Mouse (Mus musculus) neural tube, embryonic 12.5 days (tissue): ENCODE data around the gene Rad51b. TPM values are rescaled to one million over a fixed set of nuclear protein-coding genes. Genes with fewer than 3 reads are reported as not detected.

Experiments used
- ATAC-seq: fragments of 200-750 bp; cut with Nextera tagmentation; 2 replicates; pipeline ENCODE4 v1.8.0; 2017; ENCODE audit warnings: low read depth, mild to moderate bottlenecking, moderate TSS enrichment, moderate library complexity; ENCODE audit not compliant: low FRiP score
- H3K27ac ChIP-seq: fragments of 300-500 bp; sonication (generic); 2 replicates; pipeline ENCODE4 v1.5.1; 2016
- H3K27me3 ChIP-seq: fragments of 300-500 bp; sonication (generic); replicated peaks from 2 replicates; pipeline ENCODE4 v1.6.1; 2016; ENCODE audit warnings: mild to moderate bottlenecking
- H3K36me3 ChIP-seq: fragments of 300-500 bp; sonication (generic); 2 replicates; pipeline ENCODE4 v1.6.1; 2016; ENCODE audit warnings: mild to moderate bottlenecking
- H3K4me1 ChIP-seq: fragments of 300-500 bp; sonication (generic); 2 replicates; pipeline ENCODE4 v1.6.1; 2016
- H3K4me2 ChIP-seq: fragments of 300-500 bp; sonication (generic); replicated peaks from 2 replicates; pipeline ENCODE4 v1.6.1; 2016; ENCODE audit warnings: mild to moderate bottlenecking
- H3K4me3 ChIP-seq: fragments of 300-500 bp; sonication (generic); 2 replicates; pipeline ENCODE4 v1.5.1; 2016
- H3K9ac ChIP-seq: fragments of 300-500 bp; sonication (generic); 2 replicates; pipeline ENCODE4 v1.6.1; 2016; ENCODE audit warnings: mild to moderate bottlenecking
- H3K9me3 ChIP-seq: fragments of 300-500 bp; sonication (generic); 2 replicates; pipeline ENCODE4 v1.6.1; 2016; ENCODE audit warnings: mild to moderate bottlenecking
- WGBS: fragments of 180-500 bp; shearing (Covaris S2); methylation state at CpG from one replicate; pipeline ENCODE4 v1.1.7; 2016; 5-methylcytosine and 5-hydroxymethylcytosine counted together
- polyA plus RNA-seq: library from polyadenylated mRNA; unstranded; fragments of >200 nt; fragmentation: Nextera tagmentation; extraction: Ambion mirVana; gene quantifications from 2 replicates; pipeline ENCODE4 v1.2.1, GENCODE M21; 2016

The Rad51b gene
- polyA plus RNA-seq, 1 experiment from 2014 or later = 4.5 TPM

GRCm38 (mm10) chr12:79359404-79359803, 62.3 kb downstream of the Rad51b start:
- no peak overlapping the region for H3K4me2 ChIP-seq
- H3K9me3 ChIP-seq = no peaks in the 10 kb centered on the region
- 93% methylated on average over 2 of the region's 2 CpGs for WGBS
- H3K36me3 ChIP-seq = no peaks in the 10 kb centered on the region
- H3K27me3 ChIP-seq = no peaks in the 10 kb centered on the region
- H3K4me3 ChIP-seq = no peak overlapping the region
- ATAC-seq = no peak
- no peak overlapping the region for H3K9ac ChIP-seq
- H3K27ac ChIP-seq = no peak overlapping the region
- no peaks in the 10 kb centered on the region for H3K4me1 ChIP-seq

GRCm38 (mm10) chr12:79362219-79362618, 65.1 kb downstream of the Rad51b start:
- H3K9ac ChIP-seq = no peak overlapping the region
- H3K4me2 ChIP-seq = no peak overlapping the region
- no peak overlapping the region for H3K27ac ChIP-seq
- no peak overlapping the region for H3K4me3 ChIP-seq
- WGBS = 44% methylated on average over 1 of the region's 1 CpGs
- no peaks in the 10 kb centered on the region for H3K27me3 ChIP-seq
- ATAC-seq = no peak
- no peaks in the 10 kb centered on the region for H3K4me1 ChIP-seq
- no peaks in the 10 kb centered on the region for H3K9me3 ChIP-seq
- no peaks in the 10 kb centered on the region for H3K36me3 ChIP-seq

GRCm38 (mm10) chr12:79364284-79364683, 67.2 kb downstream of the Rad51b start:
- Histone ChIP-seq H3K9ac (no peak overlapping the region), H3K4me3 (no peak overlapping the region), H3K4me1 (no peaks in the 10 kb centered on the region), H3K9me3 (no peaks in the 10 kb centered on the region), H3K36me3 (no peaks in the 10 kb centered on the region), H3K4me2 (no peak overlapping the region), H3K27me3 (no peaks in the 10 kb centered on the region), H3K27ac (no peak overlapping the region)
- no peak for ATAC-seq
- 97% methylated on average over 2 of the region's 2 CpGs for WGBS

GRCm38 (mm10) chr12:79368818-79369217, 71.7 kb downstream of the Rad51b start:
- ATAC-seq = no peak
- H3K4me1 ChIP-seq = no peaks in the 10 kb centered on the region
- no peak overlapping the region for H3K4me3 ChIP-seq
- no peaks in the 10 kb centered on the region for H3K27me3 ChIP-seq
- H3K9ac ChIP-seq = no peak overlapping the region
- 93% methylated on average over 3 of the region's 3 CpGs for WGBS
- H3K27ac ChIP-seq = no peak overlapping the region
- no peaks in the 10 kb centered on the region for H3K9me3 ChIP-seq
- no peak overlapping the region for H3K4me2 ChIP-seq
- no peaks in the 10 kb centered on the region for H3K36me3 ChIP-seq

- H3K9me3 ChIP-seq = no peaks in the 10 kb centered on the region
- no peak for ATAC-seq
- H3K36me3 ChIP-seq = no peaks in the 10 kb centered on the region
- H3K27me3 ChIP-seq = no peaks in the 10 kb centered on the region
- no peak overlapping the region for H3K9ac ChIP-seq
- no peak overlapping the region for H3K4me3 ChIP-seq
- no peak overlapping the region for H3K4me2 ChIP-seq
- 86% methylated on average over 7 of the region's 7 CpGs for WGBS
- no peak overlapping the region for H3K27ac ChIP-seq
- no peaks in the 10 kb centered on the region for H3K4me1 ChIP-seq
These were observed 72.6 kb downstream of the Rad51b start for GRCm38 (mm10) chr12:79369512-79370165.

GRCm38 (mm10) chr12:79372697-79373096, 75.6 kb downstream of the Rad51b start:
- Histone ChIP-seq H3K27me3 (no peaks in the 10 kb centered on the region), H3K4me2 (no peak overlapping the region), H3K4me1 (no peaks in the 10 kb centered on the region), H3K9me3 (no peaks in the 10 kb centered on the region), H3K9ac (no peak overlapping the region), H3K27ac (no peak overlapping the region), H3K4me3 (no peak overlapping the region), H3K36me3 (no peaks in the 10 kb centered on the region)
- WGBS = 80% methylated on average over 5 of the region's 5 CpGs
- no peak for ATAC-seq

GRCm38 (mm10) chr12:79377378-79377777, 80.3 kb downstream of the Rad51b start:
- no peak overlapping the region for H3K4me3 ChIP-seq
- no peak for ATAC-seq
- H3K9me3 ChIP-seq = no peaks in the 10 kb centered on the region
- H3K9ac ChIP-seq = no peak overlapping the region
- WGBS = 84% methylated on average over 1 of the region's 1 CpGs
- no peaks in the 10 kb centered on the region for H3K27me3 ChIP-seq
- no peak overlapping the region for H3K4me2 ChIP-seq
- H3K27ac ChIP-seq = no peak overlapping the region
- H3K4me1 ChIP-seq = no peaks in the 10 kb centered on the region
- no peaks in the 10 kb centered on the region for H3K36me3 ChIP-seq

GRCm38 (mm10) chr12:79377861-79378260, 80.8 kb downstream of the Rad51b start:
- Histone ChIP-seq H3K27ac (no peak overlapping the region), H3K4me3 (no peak overlapping the region), H3K4me1 (no peaks in the 10 kb centered on the region), H3K27me3 (no peaks in the 10 kb centered on the region), H3K4me2 (no peak overlapping the region), H3K36me3 (no peaks in the 10 kb centered on the region), H3K9me3 (no peaks in the 10 kb centered on the region), H3K9ac (no peak overlapping the region)
- 71% methylated on average over 4 of the region's 4 CpGs for WGBS
- no peak for ATAC-seq

- 83% methylated on average over 1 of the region's 1 CpGs for WGBS
- H3K27ac ChIP-seq = no peak overlapping the region
- H3K9ac ChIP-seq = no peak overlapping the region
- no peak for ATAC-seq
- no peaks in the 10 kb centered on the region for H3K4me1 ChIP-seq
- H3K9me3 ChIP-seq = no peaks in the 10 kb centered on the region
- H3K36me3 ChIP-seq = no peaks in the 10 kb centered on the region
- H3K4me3 ChIP-seq = no peak overlapping the region
- H3K4me2 ChIP-seq = no peak overlapping the region
- H3K27me3 ChIP-seq = no peaks in the 10 kb centered on the region
These were observed 83.1 kb downstream of the Rad51b start for GRCm38 (mm10) chr12:79380190-79380589.

GRCm38 (mm10) chr12:79381489-79381888, 84.4 kb downstream of the Rad51b start:
- H3K4me3 ChIP-seq = no peak overlapping the region
- no peak overlapping the region for H3K4me2 ChIP-seq
- no peaks in the 10 kb centered on the region for H3K36me3 ChIP-seq
- H3K27ac ChIP-seq = no peak overlapping the region
- H3K9ac ChIP-seq = no peak overlapping the region
- H3K9me3 ChIP-seq = no peaks in the 10 kb centered on the region
- no peak for ATAC-seq
- H3K27me3 ChIP-seq = no peaks in the 10 kb centered on the region
- WGBS = 87% methylated on average over 3 of the region's 3 CpGs
- no peaks in the 10 kb centered on the region for H3K4me1 ChIP-seq

GRCm38 (mm10) chr12:79382416-79382815, 85.3 kb downstream of the Rad51b start:
- no peaks in the 10 kb centered on the region for H3K36me3 ChIP-seq
- no peak for ATAC-seq
- H3K27me3 ChIP-seq = no peaks in the 10 kb centered on the region
- no peak overlapping the region for H3K27ac ChIP-seq
- H3K4me1 ChIP-seq = no peaks in the 10 kb centered on the region
- no peaks in the 10 kb centered on the region for H3K9me3 ChIP-seq
- H3K4me2 ChIP-seq = no peak overlapping the region
- H3K9ac ChIP-seq = no peak overlapping the region
- 77% methylated on average over 2 of the region's 2 CpGs for WGBS
- H3K4me3 ChIP-seq = no peak overlapping the region

- Histone ChIP-seq H3K36me3 (no peaks in the 10 kb centered on the region), H3K27me3 (no peaks in the 10 kb centered on the region), H3K27ac (no peak overlapping the region), H3K9me3 (no peaks in the 10 kb centered on the region), H3K4me2 (no peak overlapping the region), H3K9ac (no peak overlapping the region), H3K4me1 (no peaks in the 10 kb centered on the region), H3K4me3 (no peak overlapping the region)
- 57% methylated on average over 3 of the region's 3 CpGs for WGBS
- ATAC-seq = no peak
These were observed 86.5 kb downstream of the Rad51b start for GRCm38 (mm10) chr12:79383583-79383982.

- no peak overlapping the region for H3K27ac ChIP-seq
- no peaks in the 10 kb centered on the region for H3K9me3 ChIP-seq
- ATAC-seq = no peak
- H3K36me3 ChIP-seq = no peaks in the 10 kb centered on the region
- no peak overlapping the region for H3K4me3 ChIP-seq
- no peak overlapping the region for H3K9ac ChIP-seq
- H3K4me1 ChIP-seq = no peaks in the 10 kb centered on the region
- 76% methylated on average over 9 of the region's 9 CpGs for WGBS
- H3K27me3 ChIP-seq = no peaks in the 10 kb centered on the region
- no peak overlapping the region for H3K4me2 ChIP-seq
These were observed 87.7 kb downstream of the Rad51b start for GRCm38 (mm10) chr12:79384787-79385186.
